In the genomic region with DNA sequence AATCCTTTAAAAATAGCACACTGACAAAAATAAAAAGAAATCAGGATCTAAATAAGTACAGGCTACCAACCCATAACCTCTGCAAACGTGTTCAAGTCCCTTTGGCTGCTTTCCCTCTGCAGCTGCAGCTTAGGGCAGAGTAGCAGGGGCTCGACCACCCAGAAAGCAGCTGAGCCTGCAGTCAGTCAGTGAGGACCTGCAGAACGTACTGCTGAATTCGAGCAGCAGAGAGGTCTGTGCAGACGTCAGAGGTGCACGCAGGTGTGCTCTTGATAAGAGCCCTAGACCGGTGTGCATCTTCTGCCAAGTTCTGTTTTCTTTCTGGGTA, we compare ENCODE assay signal across 21 mouse cellular contexts. TPM values are rescaled to one million over a fixed set of nuclear protein-coding genes. Genes with fewer than 3 reads are reported as not detected.
DNase-seq lines count a peak whose midpoint lies in the region; ATAC-seq and TF ChIP-seq lines count a peak whose summit lies in the region.
"Had no signal": no experiment of that assay in that cellular context is flagged by ENCODE, and none has a peak within 500 bp of the region (broad histone marks: within the 10 kb centered on the region; RNA-seq: fewer than 3 reads in every experiment).

No protein-coding gene starts in this region.

- H3K36me3 ChIP-seq in lung, embryonic 14.5 days (ENCODE audit: insufficient read depth) = no peaks in the 10 kb centered on the region
- H3K36me3 ChIP-seq in embryonic facial prominence, embryonic 14.5 days (ENCODE audit: control insufficient read depth, insufficient read depth, low read length) = no peaks in the 10 kb centered on the region
- no peaks in the 10 kb centered on the region for H3K36me3 ChIP-seq in limb, embryonic 12.5 days
- H3K36me3 ChIP-seq in intestine, embryonic 16.5 days (ENCODE audit: control insufficient read depth, insufficient read depth, low read length) = no peaks in the 10 kb centered on the region; the same call in 1 of the 2 replicates
- H3K36me3 ChIP-seq: forebrain, embryonic 12.5 days; heart, embryonic 12.5 days; hindbrain, embryonic 10.5 days; hindbrain, embryonic 15.5 days had no signal

- DNase-seq in lung, embryonic 14.5 days = peak; percentile 17
- DNase-seq in lung, postnatal 4 days = no peak
- no peak for DNase-seq in embryonic facial prominence, embryonic 14.5 days (ENCODE audit: low spot score)
- no peak for DNase-seq in cerebellum, adult 9-10 months
- no peak for DNase-seq in frontal cortex, postnatal 36 days (ENCODE audit: low spot score in 2 of 2)
- DNase-seq: adrenal gland, adult 8-10 months; adrenal gland, postnatal 36 days; B cell, adult 2 months; cerebellum, adult 11 months; cerebellum, postnatal 10 days; gastrocnemius, postnatal 14 days had no signal

- no peak overlapping the region for H3K27ac ChIP-seq in lung, embryonic 14.5 days (ENCODE audit: low read depth)
- H3K27ac ChIP-seq in embryonic facial prominence, embryonic 14.5 days (replicated peaks; ENCODE audit: low read depth, low read length) = no peak overlapping the region; the same call in 1 of the 2 replicates
- H3K27ac ChIP-seq in limb, embryonic 12.5 days = peak overlapping the region; percentile 36; the same call in 1 of the 2 replicates
- H3K27ac ChIP-seq in intestine, embryonic 16.5 days (ENCODE audit: low read length) = no peak overlapping the region
- H3K27ac ChIP-seq: forebrain, embryonic 12.5 days; hindbrain, embryonic 10.5 days; hindbrain, embryonic 15.5 days had no signal

- 39% methylated on average over 7 of the region's 7 CpGs for WGBS in lung, embryonic 14.5 days
- WGBS in embryonic facial prominence, embryonic 14.5 days = 18% methylated on average over 7 of the region's 7 CpGs
- WGBS in limb, embryonic 12.5 days = 30% methylated on average over 7 of the region's 7 CpGs
- 42% methylated on average over 7 of the region's 7 CpGs for WGBS in intestine, embryonic 16.5 days

- peaks cover 6% of the 10 kb centered on the region; the same call in 1 of the 2 replicates for H3K4me1 ChIP-seq in lung, embryonic 14.5 days (ENCODE audit: insufficient read depth)
- H3K4me1 ChIP-seq in embryonic facial prominence, embryonic 14.5 days (ENCODE audit: control insufficient read depth, insufficient read depth, low read length) = peaks cover 35% of the 10 kb centered on the region
- H3K4me1 ChIP-seq in limb, embryonic 12.5 days (replicated peaks) = peaks cover 55% of the 10 kb centered on the region
- H3K4me1 ChIP-seq in intestine, embryonic 16.5 days (ENCODE audit: control insufficient read depth, insufficient read depth, low read length) = peaks cover 16% of the 10 kb centered on the region

- no peak for TF ChIP-seq CTCF in lung, embryonic 14.5 days (IDR thresholded peaks at IDR 0.05; ENCODE audit: low read depth)

- ATAC-seq in lung, embryonic 14.5 days (ENCODE audit: insufficient read depth) = no peak
- peak; percentile 58 for ATAC-seq in embryonic facial prominence, embryonic 14.5 days (ENCODE audit: low read depth)
- peak; percentile 17; the same call in 1 of the 2 replicates for ATAC-seq in limb, embryonic 12.5 days (ENCODE audit: insufficient number of reproducible peaks, insufficient read depth, low FRiP score, low TSS enrichment, low read depth)
- no peak for ATAC-seq in intestine, embryonic 16.5 days
- no peak for ATAC-seq in CD4-positive, CD25-positive, alpha-beta regulatory T cell, adult 4 months
- ATAC-seq: forebrain, embryonic 16.5 days; intestine, postnatal 0 days; Patski had no signal

- no peak overlapping the region for H3K9ac ChIP-seq in lung, embryonic 14.5 days
- H3K9ac ChIP-seq in embryonic facial prominence, embryonic 14.5 days (ENCODE audit: low read depth, low read length) = no peak overlapping the region
- H3K9ac ChIP-seq in limb, embryonic 12.5 days (replicated peaks) = no peak overlapping the region
- no peak overlapping the region for H3K9ac ChIP-seq in intestine, embryonic 16.5 days (ENCODE audit: low read depth, low read length)
- H3K9ac ChIP-seq: forebrain, embryonic 12.5 days; heart, embryonic 12.5 days; hindbrain, embryonic 15.5 days had no signal

- H3K9me3 ChIP-seq in lung, embryonic 14.5 days (ENCODE audit: low read depth, low read length) = no peaks in the 10 kb centered on the region
- no peaks in the 10 kb centered on the region for H3K9me3 ChIP-seq in embryonic facial prominence, embryonic 14.5 days (ENCODE audit: control insufficient read depth, low read length)
- 0 out of 2 replicates have a peak, but pooled peaks cover 4% of the 10 kb centered on the region for H3K9me3 ChIP-seq in limb, embryonic 12.5 days
- no peaks in the 10 kb centered on the region for H3K9me3 ChIP-seq in intestine, embryonic 16.5 days (ENCODE audit: control insufficient read depth, low read length)
- H3K9me3 ChIP-seq: forebrain, embryonic 12.5 days; heart, embryonic 12.5 days; hindbrain, embryonic 15.5 days had no signal

- H3K27me3 ChIP-seq in lung, embryonic 14.5 days (ENCODE audit: insufficient read depth, low read length) = peaks cover 6% of the 10 kb centered on the region
- peaks cover 12% of the 10 kb centered on the region for H3K27me3 ChIP-seq in embryonic facial prominence, embryonic 14.5 days (replicated peaks; ENCODE audit: control insufficient read depth, insufficient read depth, low read length)
- H3K27me3 ChIP-seq in limb, embryonic 12.5 days = peaks cover 23% of the 10 kb centered on the region
- H3K27me3 ChIP-seq in intestine, embryonic 16.5 days (replicated peaks; ENCODE audit: control insufficient read depth, insufficient read depth, low read length) = no peaks in the 10 kb centered on the region
- H3K27me3 ChIP-seq: heart, embryonic 12.5 days; hindbrain, embryonic 15.5 days; Patski had no signal

- no peak overlapping the region for H3K4me3 ChIP-seq in lung, embryonic 14.5 days (ENCODE audit: low read depth, low read length)
- H3K4me3 ChIP-seq in embryonic facial prominence, embryonic 14.5 days (ENCODE audit: low read depth, low read length) = no peak overlapping the region
- H3K4me3 ChIP-seq in limb, embryonic 12.5 days (replicated peaks) = no peak overlapping the region
- H3K4me3 ChIP-seq in intestine, embryonic 16.5 days (ENCODE audit: low read length) = no peak overlapping the region
- H3K4me3 ChIP-seq: forebrain, embryonic 12.5 days; heart, embryonic 12.5 days; hindbrain, embryonic 10.5 days; hindbrain, embryonic 15.5 days had no signal

- H3K4me2 ChIP-seq in lung, embryonic 14.5 days = no peak overlapping the region
- no peak overlapping the region; the same call in 1 of the 2 replicates for H3K4me2 ChIP-seq in embryonic facial prominence, embryonic 14.5 days (ENCODE audit: low read depth, low read length)
- no peak overlapping the region for H3K4me2 ChIP-seq in limb, embryonic 12.5 days
- H3K4me2 ChIP-seq in intestine, embryonic 16.5 days (ENCODE audit: low read depth, low read length) = no peak overlapping the region
- H3K4me2 ChIP-seq: forebrain, embryonic 12.5 days; heart, embryonic 12.5 days; hindbrain, embryonic 15.5 days had no signal

RNA-seq across cellular contexts. Expression of gene Gipc2, which starts 56.8 kb away (rescaled TPM):
- 4.3 and 6.8 TPM in 2 replicates for polyA plus RNA-seq in lung, embryonic 14.5 days (2014; fragmentation: Nextera tagmentation; extraction: Ambion mirVana)
- 2.3 and 4.6 TPM in 2 replicates for polyA plus RNA-seq in embryonic facial prominence, embryonic 14.5 days (2014; fragmentation: Nextera tagmentation; extraction: Ambion mirVana)
- 2.6 and 4.3 TPM in 2 replicates for polyA plus RNA-seq in limb, embryonic 12.5 days (2016; fragmentation: Nextera tagmentation; extraction: Ambion mirVana)
- polyA plus RNA-seq in intestine, embryonic 16.5 days (2015; fragmentation: Nextera tagmentation; extraction: Ambion mirVana) = 244 TPM in 2 replicates
- polyA plus RNA-seq in CD4-positive, CD25-positive, alpha-beta regulatory T cell, adult 4 months (2017; shearing (Covaris generic)) = not detected

Comparison
In these comparisons a context has a peak if more than half of its experiments do, and no peak if none do; other contexts are left out.
1. ATAC-seq: peak in embryonic facial prominence, embryonic 14.5 days (single experiment) and limb, embryonic 12.5 days (single experiment); none in lung, embryonic 14.5 days (single experiment), intestine, embryonic 16.5 days (single experiment) and CD4-positive, CD25-positive, alpha-beta regulatory T cell, adult 4 months (single experiment).
2. RNA of gene Gipc2, which starts 56.8 kb away (polyA plus RNA-seq): 244 TPM in intestine, embryonic 16.5 days; 4.3 to 6.8 TPM in lung, embryonic 14.5 days, 2.3 to 4.6 TPM in embryonic facial prominence, embryonic 14.5 days, 2.6 to 4.3 TPM in limb, embryonic 12.5 days and not detected in CD4-positive, CD25-positive, alpha-beta regulatory T cell, adult 4 months; every median in the first group is over 10 times any median in the second.